Mouse (Mus musculus): Measurements from ENCODE around the gene Gm8897.
"Not testable (repeated sequence)": the region's sequence is repeated elsewhere in the genome, so short reads cannot be mapped to it uniquely, and the experiment has no call there.

The Gm8897 gene

GRCm38 (mm10) chr5:11416118-11416517, at the start of gene Gm8897:
TSS of gene Gm8897 (plus strand) at chr5:11416418.
- not testable (repeated sequence) for DNase-seq

GRCm38 (mm10) chr5:11416691-11417090, 473 bp downstream of the Gm8897 start:
- not testable (repeated sequence) for DNase-seq

Measured in kidney, adult 11 months (tissue).